Mouse (Mus musculus): Measurements from ENCODE around the gene Shld2.

GRCm38 (mm10) chr14:34352523-34352922, 42.2 kb upstream of the Shld2 start:
- TF ChIP-seq MAX (IDR thresholded peaks at IDR 0.05; ENCODE audit: low read depth): no peak
- TF ChIP-seq USF1 (IDR thresholded peaks at IDR 0.05; ENCODE audit: low read depth): no peak
